Mouse (Mus musculus) forebrain, embryonic 16.5 days (tissue): ENCODE measurements around the gene Ropn1l. TPM values are rescaled to one million over a fixed set of nuclear protein-coding genes. Genes with fewer than 3 reads are reported as not detected.

Experiments
- polyA plus RNA-seq: library from polyadenylated mRNA; unstranded; fragments of >200 nt; fragmentation: Nextera tagmentation; extraction: Ambion mirVana; gene quantifications from 2 replicates; pipeline ENCODE4 v1.2.1, GENCODE M21; 2015

Ropn1l gene
- polyA plus RNA-seq, 1 experiment from 2014 or later, result 0.98 TPM

Other genes starting within 250 kb of the Ropn1l start
- gene Dap, start 229.4 kb downstream of the Ropn1l start, polyA plus RNA-seq, result 18.0 and 20.4 TPM in 2 replicates
- gene Ankrd33b, start 86.0 kb downstream of the Ropn1l start, polyA plus RNA-seq, result 0.39 and 0.53 TPM in 2 replicates
- gene March6, start 77.3 kb upstream of the Ropn1l start, polyA plus RNA-seq, result 95.4 and 96.8 TPM in 2 replicates
- 8.6 and 8.9 TPM in 2 replicates for gene Cmbl, start 111.7 kb upstream of the Ropn1l start, polyA plus RNA-seq
- 538 and 575 TPM in 2 replicates for gene Cct5, start 148.1 kb upstream of the Ropn1l start, polyA plus RNA-seq
- 9.5 and 10.2 TPM in 2 replicates for gene Fam173b, start 148.1 kb upstream of the Ropn1l start, polyA plus RNA-seq